ENCODE assay signal across 9 mouse cellular contexts in genomic region chr7:30394379-30394778, GRCm38 (mm10). TPM values are rescaled to one million over a fixed set of nuclear protein-coding genes. Genes with fewer than 3 reads are reported as not detected.
DNase-seq lines count a peak whose midpoint lies in the region; ATAC-seq and TF ChIP-seq lines count a peak whose summit lies in the region.
"Had no signal": no experiment of that assay in that cellular context is flagged by ENCODE, and none has a peak within 500 bp of the region (broad histone marks: within the 10 kb centered on the region; RNA-seq: fewer than 3 reads in every experiment).

No protein-coding gene starts in this region.

- H3K36me3 ChIP-seq in liver, postnatal 0 days (replicated peaks; ENCODE audit: insufficient read depth, low read length) = no peaks in the 10 kb centered on the region
- H3K36me3 ChIP-seq: midbrain, embryonic 12.5 days had no signal

- no peaks in the 10 kb centered on the region for H3K9me3 ChIP-seq in liver, postnatal 0 days (ENCODE audit: low read length)
- H3K9me3 ChIP-seq: midbrain, embryonic 12.5 days had no signal

- peak; percentile 26 for DNase-seq in layer of hippocampus, adult 9-10 months (ENCODE audit: low spot score)
- DNase-seq in layer of hippocampus, adult 8-10 months (ENCODE audit: low spot score in 2 of 2) = no peak
- peak; percentile 45 to 48 for DNase-seq in heart, postnatal 10 days
- DNase-seq in liver, postnatal 0 days = peak; percentile 81
- DNase-seq in spleen, postnatal 14 days (ENCODE audit: low spot score in 2 of 2) = peak; percentile 35 to 36
- no peak for DNase-seq in cerebellum, adult 11-12 months
- DNase-seq in retina, embryonic 14.5 days (ENCODE audit: low spot score) = no peak

- H3K27me3 ChIP-seq in liver, postnatal 0 days (ENCODE audit: insufficient read depth, low read length) = no peaks in the 10 kb centered on the region
- H3K27me3 ChIP-seq: midbrain, embryonic 12.5 days had no signal

- TF ChIP-seq CTCF in bone marrow macrophage, adult 2 months (IDR thresholded peaks at IDR 0.05; ENCODE audit: low read depth, low read length) = no peak
- no peak for TF ChIP-seq CTCF in liver, postnatal 0 days (IDR thresholded peaks at IDR 0.05; ENCODE audit: low read depth)

- H3K4me1 ChIP-seq in bone marrow macrophage, adult 2 months (ENCODE audit: control insufficient read depth, insufficient read depth, low read length) = peaks cover 21% of the 10 kb centered on the region
- H3K4me1 ChIP-seq in liver, postnatal 0 days (ENCODE audit: insufficient read depth) = peaks cover 7% of the 10 kb centered on the region

- H3K9ac ChIP-seq in liver, postnatal 0 days (replicated peaks) = 0 out of 2 replicates have a peak overlapping the region, but pooled peaks have one; percentile 1
- H3K9ac ChIP-seq: midbrain, embryonic 12.5 days had no signal

- intact Hi-C loops in heart, postnatal 10 days (cut with DNase I) = no loop called here

- peak; percentile 89 for ATAC-seq in liver, postnatal 0 days

- H3K4me2 ChIP-seq in liver, postnatal 0 days (ENCODE audit: low read depth, low read length) = peak overlapping the region; percentile 29
- H3K4me2 ChIP-seq: midbrain, embryonic 12.5 days had no signal

- TF ChIP-seq POLR2A in bone marrow macrophage, adult 2 months (IDR thresholded peaks at IDR 0.05; ENCODE audit: borderline replicate concordance, low read depth, low read length) = no peak

- WGBS in liver, postnatal 0 days (ENCODE audit: insufficient replicate concordance) = 20% methylated on average over 11 of the region's 11 CpGs

- peak; percentile 50 for TF ChIP-seq EP300 in liver, postnatal 0 days (IDR thresholded peaks at IDR 0.05; ENCODE audit: low read depth)

- peak overlapping the region; percentile 51 for H3K4me3 ChIP-seq in bone marrow macrophage, adult 2 months (ENCODE audit: insufficient read depth, low read length)
- H3K4me3 ChIP-seq in liver, postnatal 0 days (ENCODE audit: low read depth, low read length) = no peak overlapping the region
- H3K4me3 ChIP-seq: midbrain, embryonic 12.5 days had no signal

- peak overlapping the region; percentile 99 for H3K27ac ChIP-seq in bone marrow macrophage, adult 2 months (ENCODE audit: insufficient read depth, low read depth, low read length)
- H3K27ac ChIP-seq in liver, postnatal 0 days (ENCODE audit: low read depth) = peak overlapping the region; percentile 83
- H3K27ac ChIP-seq: midbrain, embryonic 12.5 days had no signal

RNA-seq across cellular contexts. Expression of gene Tyrobp, which starts 19.2 kb away (rescaled TPM):
- 100 to 1,000 TPM in 2 of 4 experiments, 10 to 100 TPM in 2; 24.9 to 572 (median 243) TPM for total RNA-seq in layer of hippocampus, adult 8-10 months (2022)
- 3,702 and 3,978 TPM in 2 replicates for polyA plus RNA-seq in bone marrow macrophage, adult 2 months (2012; ENCODE audit: insufficient read depth, insufficient read length, missing spikeins)
- 10 to 100 TPM; 12.9 to 16.5 TPM for total RNA-seq in heart, postnatal 10 days (2021)
- polyA plus RNA-seq in liver, postnatal 0 days (2015; fragmentation: Nextera tagmentation; extraction: Ambion mirVana) = 221 and 231 TPM in 2 replicates

RNA-seq across cellular contexts. Expression of gene Hcst, which starts 25.3 kb away (rescaled TPM):
- total RNA-seq in layer of hippocampus, adult 8-10 months (2022) = 1 to 10 TPM in 3 of 4 experiments, not detected in 1; 1.8 to 3.3 (median 2.3) TPM
- 53.0 and 56.7 TPM in 2 replicates for polyA plus RNA-seq in bone marrow macrophage, adult 2 months (2012; ENCODE audit: insufficient read depth, insufficient read length, missing spikeins)
- 1 to 10 TPM in 1 of 2 experiments, under 1 TPM in 1; 0.92 to 1.8 TPM for total RNA-seq in heart, postnatal 10 days (2021)
- 17.4 and 17.6 TPM in 2 replicates for polyA plus RNA-seq in liver, postnatal 0 days (2015; fragmentation: Nextera tagmentation; extraction: Ambion mirVana)
- polyA plus RNA-seq: midbrain, embryonic 12.5 days had no signal

RNA-seq across cellular contexts. Expression of gene Nfkbid, which starts 27.2 kb away (rescaled TPM):
- 1 to 10 TPM; 2.8 to 4.1 (median 3.2) TPM for total RNA-seq in layer of hippocampus, adult 8-10 months (2022)
- 18.6 and 22.4 TPM in 2 replicates for polyA plus RNA-seq in bone marrow macrophage, adult 2 months (2012; ENCODE audit: insufficient read depth, insufficient read length, missing spikeins)
- total RNA-seq in heart, postnatal 10 days (2021) = under 1 TPM; 0.29 to 0.45 TPM
- 1.7 and 2.3 TPM in 2 replicates for polyA plus RNA-seq in liver, postnatal 0 days (2015; fragmentation: Nextera tagmentation; extraction: Ambion mirVana)

RNA-seq across cellular contexts. Expression of gene Lrfn3, which starts 31.8 kb away (rescaled TPM):
- 10 to 100 TPM; 28.2 to 31.6 (median 29.2) TPM for total RNA-seq in layer of hippocampus, adult 8-10 months (2022)
- not detected in 2 replicates for polyA plus RNA-seq in bone marrow macrophage, adult 2 months (2012; ENCODE audit: insufficient read depth, insufficient read length, missing spikeins)
- total RNA-seq in heart, postnatal 10 days (2021) = 1 to 10 TPM; 1.7 TPM
- polyA plus RNA-seq in liver, postnatal 0 days (2015; fragmentation: Nextera tagmentation; extraction: Ambion mirVana) = 7.4 and 8.3 TPM in 2 replicates

RNA-seq across cellular contexts. Expression of gene Aplp1, which starts 51.0 kb away (rescaled TPM):
- total RNA-seq in layer of hippocampus, adult 8-10 months (2022) = 1,000 to 10,000 TPM; 1,209 to 1,263 (median 1,238) TPM
- 2.0 and 2.3 TPM in 2 replicates for polyA plus RNA-seq in bone marrow macrophage, adult 2 months (2012; ENCODE audit: insufficient read depth, insufficient read length, missing spikeins)
- 1 to 10 TPM; 4.1 to 6.2 TPM for total RNA-seq in heart, postnatal 10 days (2021)
- polyA plus RNA-seq in liver, postnatal 0 days (2015; fragmentation: Nextera tagmentation; extraction: Ambion mirVana) = 1.2 and 1.6 TPM in 2 replicates

Comparison
In these comparisons a context has a peak if more than half of its experiments do, and no peak if none do; other contexts are left out.
1. DNase-seq: peak in layer of hippocampus, adult 9-10 months (single experiment), heart, postnatal 10 days (2 of 2), liver, postnatal 0 days (single experiment) and spleen, postnatal 14 days (2 of 2); none in layer of hippocampus, adult 8-10 months (0 of 2), cerebellum, adult 11-12 months (single experiment) and retina, embryonic 14.5 days (single experiment).